Mouse (Mus musculus) MEL (cell line): ENCODE data around the gene Fbxl8. TPM values are rescaled to one million over a fixed set of nuclear protein-coding genes. Genes with fewer than 3 reads are reported as not detected.

Source experiments
- DNase-seq: peaks from one replicate; pipeline ENCODE4 v3.0.0; 2011; ENCODE audit warnings: low read depth, low spot score
- H3K27ac ChIP-seq: 2 replicates; pipeline ENCODE4 v1.5.1; 2012; ENCODE audit warnings: low read depth, mild to moderate bottlenecking, control low read depth, low read length, moderate library complexity; ENCODE audit not compliant: control insufficient read depth
- H3K27me3 ChIP-seq, 2 experiments: fragments of 150-350 bp in 1 of 2; sonication (generic) in 1 of 2; 2 replicates each; pipeline ENCODE4 v1.6.1; 2012; ENCODE audit warnings: low read length in 2 of 2, mild to moderate bottlenecking in 2 of 2, improper control_type of control experiment in 1 of 2, moderate library complexity in 1 of 2; ENCODE audit not compliant: insufficient read depth in 2 of 2, control insufficient read depth in 1 of 2
- H3K36me3 ChIP-seq, 2 experiments: 2 replicates each; pipeline ENCODE4 v1.6.1; 2012 to 2014; ENCODE audit warnings: low read length in 2 of 2, improper control_type of control experiment in 1 of 2, inconsistent platforms in 1 of 2, mild to moderate bottlenecking in 1 of 2; ENCODE audit not compliant: insufficient read depth in 2 of 2, control insufficient read depth in 1 of 2
- H3K4me1 ChIP-seq, 2 experiments: fragments of 150-350 bp in 1 of 2; sonication (generic) in 1 of 2; 2 replicates each; pipeline ENCODE4 v1.6.1; 2012; ENCODE audit warnings: low read length in 2 of 2, improper control_type of control experiment in 1 of 2, mild to moderate bottlenecking in 1 of 2; ENCODE audit not compliant: insufficient read depth in 2 of 2, control insufficient read depth in 1 of 2
- H3K4me3 ChIP-seq, 2 experiments: fragments of 150-350 bp in 1 of 2; sonication (generic) in 1 of 2; 2 replicates each; pipeline ENCODE4 v1.5.1; 2012; ENCODE audit warnings: low read depth in 2 of 2, low read length in 2 of 2, mild to moderate bottlenecking in 2 of 2, moderate library complexity in 2 of 2, control low read depth in 1 of 2, improper control_type of control experiment in 1 of 2; ENCODE audit not compliant: control insufficient read depth in 1 of 2, insufficient read depth in 1 of 2
- H3K79me2 ChIP-seq: 2 replicates; pipeline ENCODE4 v1.6.1; 2012; ENCODE audit warnings: mild to moderate bottlenecking, low read length, moderate library complexity; ENCODE audit not compliant: control insufficient read depth, poor library complexity, insufficient read depth
- H3K9ac ChIP-seq: 2 replicates; pipeline ENCODE4 v1.6.1; 2012; ENCODE audit warnings: low read depth, mild to moderate bottlenecking, control low read depth, low read length, moderate library complexity; ENCODE audit not compliant: control insufficient read depth, poor library complexity, severe bottlenecking
- H3K9me3 ChIP-seq: fragments of 150-350 bp; sonication (generic); replicated peaks from 2 replicates; pipeline ENCODE4 v1.6.1; 2012; ENCODE audit warnings: mild to moderate bottlenecking, low read length, improper control_type of control experiment, moderate library complexity; ENCODE audit not compliant: insufficient read depth
- CTCF ChIP-seq, 3 experiments: IDR thresholded peaks in 2 of 3; conservative IDR thresholded peaks in 1 of 3; 2 replicates each; pipeline ENCODE4 v1.5.1; 2011 to 2012; ENCODE audit warnings: low read length in 3 of 3, low read depth in 2 of 3, mild to moderate bottlenecking in 2 of 3, improper control_type of control experiment in 1 of 3, inconsistent platforms in 1 of 3, mixed read lengths in 1 of 3, moderate library complexity in 1 of 3; ENCODE audit not compliant: control insufficient read depth in 1 of 3, insufficient read depth in 1 of 3, poor library complexity in 1 of 3, severe bottlenecking in 1 of 3
- ELF1 ChIP-seq: IDR thresholded peaks from 2 replicates; pipeline ENCODE4 v1.6.1; 2014; ENCODE audit warnings: low read depth, mild to moderate bottlenecking, inconsistent platforms, low read length, improper control_type of control experiment, moderate library complexity
- EP300 ChIP-seq, 2 experiments: IDR thresholded peaks; 2 replicates each; pipeline ENCODE4 v1.6.1; 2011; ENCODE audit warnings: improper control_type of control experiment in 2 of 2, low read length in 2 of 2, low read depth in 1 of 2, mild to moderate bottlenecking in 1 of 2
- GATA1 ChIP-seq: IDR thresholded peaks from 2 replicates; pipeline ENCODE4 v1.6.1; 2011; ENCODE audit warnings: low read depth, low read length, improper control_type of control experiment
- HCFC1 ChIP-seq: IDR thresholded peaks from 2 replicates; pipeline ENCODE4 v1.6.1; 2012; ENCODE audit warnings: low read depth, mild to moderate bottlenecking, inconsistent platforms, low read length, improper control_type of control experiment, moderate library complexity
- KAT2A ChIP-seq: conservative IDR thresholded peaks from 2 replicates; pipeline ENCODE4 v1.6.1; 2012; ENCODE audit warnings: low read depth, low read length, improper control_type of control experiment, inconsistent platforms
- MAFK ChIP-seq: IDR thresholded peaks from 2 replicates; pipeline ENCODE4 v1.6.1; 2011; ENCODE audit warnings: low read depth, mild to moderate bottlenecking, low read length, improper control_type of control experiment, borderline replicate concordance
- MAZ ChIP-seq: IDR thresholded peaks from 2 replicates; pipeline ENCODE4 v1.6.1; 2012; ENCODE audit warnings: low read depth, mild to moderate bottlenecking, inconsistent platforms, low read length, improper control_type of control experiment
- MXI1 ChIP-seq: IDR thresholded peaks from 2 replicates; pipeline ENCODE4 v1.6.1; 2011; ENCODE audit warnings: mild to moderate bottlenecking, low read depth, low read length, improper control_type of control experiment
- NELFE ChIP-seq: IDR thresholded peaks from 2 replicates; pipeline ENCODE4 v1.6.1; 2011; ENCODE audit warnings: low read depth, low read length, improper control_type of control experiment
- NRF1 ChIP-seq: IDR thresholded peaks from 2 replicates; pipeline ENCODE4 v1.6.1; 2014; ENCODE audit warnings: low read depth, mild to moderate bottlenecking, inconsistent platforms, low read length, improper control_type of control experiment, moderate library complexity; ENCODE audit not compliant: poor library complexity, insufficient read depth, severe bottlenecking
- POLR2A ChIP-seq, 2 experiments: IDR thresholded peaks; 2 replicates each; pipeline ENCODE4 v1.6.1; 2011 to 2012; ENCODE audit warnings: low read length in 2 of 2, mild to moderate bottlenecking in 2 of 2, control low read depth in 1 of 2, improper control_type of control experiment in 1 of 2, low read depth in 1 of 2, moderate library complexity in 1 of 2; ENCODE audit not compliant: control insufficient read depth in 1 of 2, insufficient read depth in 1 of 2, poor library complexity in 1 of 2
- POLR2AphosphoS2 ChIP-seq: IDR thresholded peaks from 2 replicates; pipeline ENCODE4 v1.6.1; 2011; ENCODE audit warnings: low read length, improper control_type of control experiment
- POLR2AphosphoS5 ChIP-seq: IDR thresholded peaks from 2 replicates; pipeline ENCODE4 v1.6.1; 2012; ENCODE audit warnings: low read depth, borderline replicate concordance, mild to moderate bottlenecking, inconsistent platforms, low read length, moderate library complexity, mixed read lengths
- RCOR1 ChIP-seq: IDR thresholded peaks from 2 replicates; pipeline ENCODE4 v1.6.1; 2012; ENCODE audit warnings: low read depth, mild to moderate bottlenecking, inconsistent platforms, low read length, improper control_type of control experiment
- SIN3A ChIP-seq: IDR thresholded peaks from 2 replicates; pipeline ENCODE4 v1.6.1; 2012; ENCODE audit warnings: low read length, improper control_type of control experiment, inconsistent platforms
- SMC3 ChIP-seq: IDR thresholded peaks from 2 replicates; pipeline ENCODE4 v1.6.1; 2011; ENCODE audit warnings: low read depth, low read length, improper control_type of control experiment
- TAL1 ChIP-seq: IDR thresholded peaks from 2 replicates; pipeline ENCODE4 v1.6.1; 2012; ENCODE audit warnings: mild to moderate bottlenecking, inconsistent platforms, low read length, moderate library complexity, mixed read lengths
- TCF12 ChIP-seq: IDR thresholded peaks from 2 replicates; pipeline ENCODE4 v1.6.1; 2014; ENCODE audit warnings: low read depth, mild to moderate bottlenecking, inconsistent platforms, low read length, improper control_type of control experiment, moderate library complexity
- UBTF ChIP-seq: IDR thresholded peaks from 2 replicates; pipeline ENCODE4 v1.6.1; 2012; ENCODE audit warnings: low read depth, mild to moderate bottlenecking, inconsistent platforms, low read length, improper control_type of control experiment, moderate library complexity, borderline replicate concordance; ENCODE audit not compliant: insufficient read depth
- ZMIZ1 ChIP-seq: IDR thresholded peaks from 2 replicates; pipeline ENCODE4 v1.6.1; 2012; ENCODE audit warnings: low read depth, mild to moderate bottlenecking, inconsistent platforms, low read length, improper control_type of control experiment, moderate library complexity
- polyA plus RNA-seq, 2 experiments: library from polyadenylated mRNA; stranded (reverse) in 1 of 2; unstranded in 1 of 2; fragments of >175 nt in 1 of 2; fragments of >200 nt in 1 of 2; gene quantifications; 2 replicates each; pipeline versions ENCODE4 v1.2.1 to v1.2.4; 2012; ENCODE audit warnings: low replicate concordance in 2 of 2, low read depth in 1 of 2; ENCODE audit not compliant: insufficient read length in 2 of 2, insufficient read depth in 1 of 2, missing spikeins in 1 of 2
- total RNA-seq: library from RNA; depleted of rRNA; stranded (reverse); fragments of 300-350 nt; gene quantifications from 2 replicates; pipeline ENCODE4 v1.2.3, GENCODE M21; 2012; rRNA removed

Fbxl8 gene
- total RNA-seq: 4.1 and 4.8 TPM in 2 replicates
- polyA plus RNA-seq: 1 to 10 TPM in 1 of 2 experiments, not detected in 1; 7.2 TPM

DNA sequence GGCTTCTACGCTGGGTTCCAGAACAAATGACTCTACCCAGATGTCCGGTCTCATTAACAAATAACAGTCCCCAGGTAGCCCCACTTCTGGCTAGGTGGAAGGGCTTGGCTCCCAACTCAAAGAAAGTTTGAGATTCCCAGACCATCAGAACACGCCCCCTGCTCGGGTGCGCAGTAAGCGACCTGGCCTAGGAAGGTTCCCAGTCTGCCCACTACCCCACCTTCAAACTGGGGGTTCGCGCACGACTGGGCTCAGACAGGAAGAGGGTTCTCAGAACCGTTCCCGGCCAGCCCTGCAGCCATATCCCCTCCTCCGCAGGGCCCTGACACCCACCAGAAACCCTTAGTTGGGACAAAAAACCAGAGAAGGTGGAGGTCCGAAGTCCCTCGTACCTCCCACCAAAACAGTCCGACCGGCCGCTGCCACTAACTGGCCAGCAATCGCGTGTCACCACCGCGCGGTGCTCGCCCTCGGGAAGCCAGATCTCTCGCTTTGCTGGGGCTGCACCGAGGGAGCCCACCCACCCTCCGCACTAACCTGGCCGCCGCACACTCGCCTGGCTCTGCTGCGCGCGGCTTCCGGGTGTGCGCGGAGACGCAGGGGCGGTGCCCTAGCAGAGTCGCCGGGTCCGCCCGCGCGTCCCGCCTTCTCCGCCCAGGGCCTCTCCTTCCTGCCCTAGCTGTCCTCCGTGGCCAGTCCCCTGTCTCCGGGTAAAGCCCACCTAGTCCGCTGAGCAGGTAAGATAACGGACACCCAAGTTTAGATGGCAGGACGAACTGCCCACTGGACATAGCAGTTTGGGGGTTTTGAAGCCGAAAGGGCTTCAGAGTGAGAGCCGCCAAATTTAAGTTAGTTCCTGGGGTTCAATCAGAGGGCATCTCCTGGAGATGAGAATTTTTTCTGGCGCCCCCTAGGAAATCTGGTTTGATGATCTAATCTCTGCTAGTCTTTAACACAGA lies at the start of gene Fbxl8, which contains the start of gene Tradd:
Gene Fbxl8, plus strand, starts transcription at position 625 of the 959 bp plus-strand sequence.
Gene Tradd, minus strand, starts transcription at position 586 of the 959 bp plus-strand sequence.
- Histone ChIP-seq H3K4me3 (peak within 1 kb of the TSS; percentile 84 to 98), H3K27ac (peak within 1 kb of the TSS; percentile 77), H3K36me3 (peaks cover 0 to 25% of the 10 kb centered on the region in 2 experiments; a peak in 2 of 4 replicates), H3K9me3 (no peaks in the 10 kb centered on the region), H3K27me3 (no peaks in the 10 kb centered on the region), H3K4me1 (peaks cover 7 to 38% of the 10 kb centered on the region in 2 experiments), H3K79me2 (peaks cover 15% of the 10 kb centered on the region), H3K9ac (peak within 1 kb of the TSS; percentile 91)
- DNase-seq: peak; percentile 87
- TF ChIP-seq POLR2A (IDR thresholded peaks at IDR 0.05; ENCODE audit: control insufficient read depth in 1 of 2, insufficient read depth in 1 of 2, low read depth in 1 of 2, low read length in 2 of 2, poor library complexity in 1 of 2) (peak; percentile 73 to 78), SIN3A (peak; percentile 85), CTCF (IDR thresholded peaks at IDR 0.05 in 2 of 3, conservative IDR thresholded peaks at IDR 0.05 in 1 of 3; ENCODE audit: control insufficient read depth in 1 of 3, insufficient read depth in 1 of 3, low read depth in 2 of 3, low read length in 3 of 3, poor library complexity in 1 of 3, severe bottlenecking in 1 of 3) (0 out of 6 replicates have a peak, but pooled peaks of 1 of the 3 experiments have one; percentile 1), NRF1 (peak; percentile 81), TCF12 (peak; percentile 29), MAZ (no peak), ZMIZ1 (peak; percentile 85; the same call in 1 of the 2 replicates), GATA1 (peak; percentile 7; the same call in 1 of the 2 replicates), MXI1 (peak; percentile 82), RCOR1 (no peak), ELF1 (peak; percentile 98), KAT2A (no peak), TAL1 (no peak), POLR2AphosphoS5 (no peak), UBTF (0 out of 2 replicates have a peak, but pooled peaks have one; percentile 72), EP300 (IDR thresholded peaks at IDR 0.05; ENCODE audit: low read depth in 1 of 2, low read length in 2 of 2) (no peak), POLR2AphosphoS2 (peak; percentile 82; the same call in 1 of the 2 replicates), MAFK (no peak), SMC3 (no peak), NELFE (peak; percentile 77), HCFC1 (peak; percentile 77)
